In the genomic region with DNA sequence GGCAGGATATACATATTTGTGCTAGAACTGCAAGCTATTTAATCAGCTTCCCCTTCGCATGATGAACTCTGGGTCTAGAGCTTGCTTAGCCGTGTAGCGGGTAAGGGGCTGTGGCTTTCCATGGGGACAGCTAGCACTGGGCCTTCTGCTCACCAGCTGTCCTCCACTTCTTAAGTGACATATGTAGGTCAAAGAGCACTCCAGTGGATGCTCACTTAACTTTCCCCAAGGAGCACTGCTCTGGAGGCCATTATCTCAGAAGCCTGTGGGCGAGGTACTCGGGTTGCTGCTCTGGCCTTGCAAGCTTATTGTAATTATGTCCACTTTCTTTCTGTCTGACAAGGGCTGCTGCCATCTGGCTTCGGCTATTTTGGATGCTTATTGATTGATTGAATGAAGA, we compare ENCODE assay signal across 23 mouse cellular contexts. TPM values are rescaled to one million over a fixed set of nuclear protein-coding genes. Genes with fewer than 3 reads are reported as not detected.
DNase-seq lines count a peak whose midpoint lies in the region; ATAC-seq lines count a peak whose summit lies in the region.
"Had no signal": no experiment of that assay in that cellular context is flagged by ENCODE, and none has a peak within 500 bp of the region (broad histone marks: within the 10 kb centered on the region; RNA-seq: fewer than 3 reads in every experiment).

No protein-coding gene starts in this region.

- peak overlapping the region; percentile 64; the same call in 1 of the 2 replicates for H3K27ac ChIP-seq in hindbrain, embryonic 10.5 days
- H3K27ac ChIP-seq in hindbrain, embryonic 16.5 days (ENCODE audit: low read depth, low read length): no peak overlapping the region
- no peak overlapping the region for H3K27ac ChIP-seq in embryonic facial prominence, embryonic 11.5 days (replicated peaks; ENCODE audit: low read depth, low read length)
- H3K27ac ChIP-seq: embryonic facial prominence, embryonic 15.5 days; forebrain, embryonic 10.5 days; gastrocnemius, adult 2 months; hindbrain, embryonic 14.5 days had no signal

- DNase-seq in hindbrain, embryonic 10.5 days (ENCODE audit: low spot score): peak; percentile 44
- peak; percentile 34 for DNase-seq in embryo, embryonic 10.5 days (ENCODE audit: low spot score)
- DNase-seq in embryonic facial prominence, embryonic 11.5 days (ENCODE audit: low spot score): no peak
- DNase-seq in retina, embryonic 14.5 days (ENCODE audit: low spot score): peak; percentile 72
- DNase-seq in layer of hippocampus, postnatal 36 days: no peak
- no peak for DNase-seq in spleen, adult 18-20 months
- DNase-seq: adrenal gland, adult 8-10 months; adrenal gland, postnatal 36 days; cerebellum, adult 2 months; cerebellum, postnatal 10 days; gastrocnemius, adult 2 months; gastrocnemius, postnatal 25 days; heart, postnatal 10 days; heart, postnatal 4 days had no signal

- peaks cover 5% of the 10 kb centered on the region; the same call in 1 of the 2 replicates for H3K4me1 ChIP-seq in hindbrain, embryonic 10.5 days (replicated peaks)
- H3K4me1 ChIP-seq in hindbrain, embryonic 16.5 days (ENCODE audit: control insufficient read depth, insufficient read depth, low read depth, low read length): no peaks in the 10 kb centered on the region
- no peaks in the 10 kb centered on the region for H3K4me1 ChIP-seq in embryonic facial prominence, embryonic 11.5 days (ENCODE audit: control insufficient read depth, insufficient read depth, low read length)
- H3K4me1 ChIP-seq: embryonic facial prominence, embryonic 15.5 days had no signal

- ATAC-seq in hindbrain, embryonic 16.5 days: no peak
- peak; percentile 72; the same call in 1 of the 2 replicates for ATAC-seq in embryonic facial prominence, embryonic 11.5 days (replicated peaks; ENCODE audit: insufficient number of reproducible peaks, low FRiP score, low TSS enrichment, low read depth)
- ATAC-seq: forebrain, embryonic 14.5 days; inflammation-experienced regulatory T-cells, adult 6 months; intestine, postnatal 0 days had no signal

- 71% methylated on average over 6 of the region's 6 CpGs for WGBS in hindbrain, embryonic 10.5 days
- WGBS in hindbrain, embryonic 16.5 days: 75% methylated on average over 6 of the region's 6 CpGs
- WGBS in embryonic facial prominence, embryonic 11.5 days: 58% methylated on average over 6 of the region's 6 CpGs

- H3K36me3 ChIP-seq in hindbrain, embryonic 10.5 days: no peaks in the 10 kb centered on the region
- no peaks in the 10 kb centered on the region for H3K36me3 ChIP-seq in hindbrain, embryonic 16.5 days (ENCODE audit: control insufficient read depth, insufficient read depth, low read length)
- no peaks in the 10 kb centered on the region for H3K36me3 ChIP-seq in embryonic facial prominence, embryonic 11.5 days (replicated peaks; ENCODE audit: control insufficient read depth, insufficient read depth, low read depth, low read length)
- H3K36me3 ChIP-seq: embryonic facial prominence, embryonic 15.5 days; forebrain, embryonic 10.5 days had no signal

- H3K9me3 ChIP-seq in hindbrain, embryonic 10.5 days: no peaks in the 10 kb centered on the region; the same call in 1 of the 2 replicates
- H3K9me3 ChIP-seq in hindbrain, embryonic 16.5 days (ENCODE audit: control insufficient read depth, low read length): no peaks in the 10 kb centered on the region
- H3K9me3 ChIP-seq in embryonic facial prominence, embryonic 11.5 days (replicated peaks; ENCODE audit: control insufficient read depth, low read length): no peaks in the 10 kb centered on the region
- H3K9me3 ChIP-seq: embryonic facial prominence, embryonic 15.5 days had no signal

- H3K4me2 ChIP-seq in hindbrain, embryonic 16.5 days (ENCODE audit: low read length): no peak overlapping the region
- no peak overlapping the region for H3K4me2 ChIP-seq in embryonic facial prominence, embryonic 11.5 days (ENCODE audit: low read depth, low read length)
- H3K4me2 ChIP-seq: embryonic facial prominence, embryonic 15.5 days; hindbrain, embryonic 14.5 days had no signal

- no peaks in the 10 kb centered on the region for H3K27me3 ChIP-seq in hindbrain, embryonic 10.5 days (ENCODE audit: insufficient read depth, poor library complexity, severe bottlenecking)
- no peaks in the 10 kb centered on the region for H3K27me3 ChIP-seq in hindbrain, embryonic 16.5 days (replicated peaks; ENCODE audit: control insufficient read depth, insufficient read depth, low read length)
- H3K27me3 ChIP-seq in embryonic facial prominence, embryonic 11.5 days (ENCODE audit: control insufficient read depth, insufficient read depth, low read length): no peaks in the 10 kb centered on the region
- H3K27me3 ChIP-seq: CH12.LX; embryonic facial prominence, embryonic 15.5 days had no signal

- H3K9ac ChIP-seq in hindbrain, embryonic 16.5 days (ENCODE audit: low read depth, low read length): no peak overlapping the region
- H3K9ac ChIP-seq in embryonic facial prominence, embryonic 11.5 days (replicated peaks; ENCODE audit: low read length): no peak overlapping the region
- H3K9ac ChIP-seq: embryonic facial prominence, embryonic 15.5 days; hindbrain, embryonic 14.5 days had no signal

- H3K4me3 ChIP-seq in hindbrain, embryonic 10.5 days: no peak overlapping the region
- H3K4me3 ChIP-seq in hindbrain, embryonic 16.5 days (ENCODE audit: low read length): no peak overlapping the region
- H3K4me3 ChIP-seq in embryonic facial prominence, embryonic 11.5 days (ENCODE audit: low read depth, low read length): no peak overlapping the region
- H3K4me3 ChIP-seq: embryonic facial prominence, embryonic 15.5 days; erythroblast, embryonic 14.5 days; forebrain, embryonic 10.5 days; gastrocnemius, adult 2 months had no signal

RNA-seq across cellular contexts. Expression of gene Zdhhc17, which starts 16.2 kb away (rescaled TPM):
- polyA plus RNA-seq in hindbrain, embryonic 10.5 days (2016; fragmentation: Nextera tagmentation; extraction: Ambion mirVana): 29.3 and 34.8 TPM in 2 replicates
- 51.2 TPM in 2 replicates for polyA plus RNA-seq in hindbrain, embryonic 16.5 days (2015; fragmentation: Nextera tagmentation; extraction: Ambion mirVana)
- polyA plus RNA-seq in embryonic facial prominence, embryonic 11.5 days (2014; fragmentation: Nextera tagmentation; extraction: Ambion mirVana): 23.2 and 25.5 TPM in 2 replicates
- total RNA-seq in layer of hippocampus, postnatal 36 days (2021): 10 to 100 TPM; 97.6 TPM
- polyA plus RNA-seq: erythroblast, embryonic 14.5 days had no signal

Comparison
In these comparisons a context has a peak if more than half of its experiments do, and no peak if none do; other contexts are left out.
1. DNase-seq: peak in hindbrain, embryonic 10.5 days (single experiment), embryo, embryonic 10.5 days (single experiment) and retina, embryonic 14.5 days (single experiment); none in embryonic facial prominence, embryonic 11.5 days (single experiment), layer of hippocampus, postnatal 36 days (0 of 2) and spleen, adult 18-20 months (0 of 2).